Mouse (Mus musculus): ENCODE measurements around the gene Gm49711. TPM values are rescaled to one million over a fixed set of nuclear protein-coding genes. Genes with fewer than 3 reads are reported as not detected.

Gene Gm49711
- not detected in 2 replicates for polyA plus RNA-seq (2015; fragmentation: Nextera tagmentation; extraction: Ambion mirVana)

- Histone ChIP-seq H3K4me3 (peak within 1 kb of the TSS; percentile 91), H3K27ac (peak within 1 kb of the TSS; percentile 59; the same call in 1 of the 2 replicates), H3K9ac (peak within 1 kb of the TSS; percentile 77), H3K36me3 (peaks cover 11% of the 10 kb centered on the region; the same call in 1 of the 2 replicates), H3K27me3 (peaks cover 7% of the 10 kb centered on the region; the same call in 1 of the 2 replicates), H3K9me3 (peaks cover 7% of the 10 kb centered on the region), H3K4me1 (peaks cover 22% of the 10 kb centered on the region), H3K4me2 (peak within 1 kb of the TSS; percentile 97)
- under 1% methylated on average over 80 of the region's 99 CpGs for WGBS
- ATAC-seq (ENCODE audit: borderline replicate concordance, extremely low read depth, low FRiP score, low TSS enrichment): peak; percentile 91
These were observed at the start of gene Gm49711, which contains the start of the genes Mrps6 and Slc5a3 for GRCm38 (mm10) chr16:92057852-92058643. Gene Gm49711 (plus strand): TSS chr16:92058316. Gene Mrps6 (plus strand): TSS chr16:92058270. Gene Slc5a3 (plus strand): TSS chr16:92058322.

GRCm38 (mm10) chr16:92009586-92009985 lies 48.5 kb upstream of the Gm49711 start:
- ATAC-seq (ENCODE audit: borderline replicate concordance, extremely low read depth, low FRiP score, low TSS enrichment): no peak
- no peak overlapping the region for H3K9ac ChIP-seq
- H3K4me1 ChIP-seq: no peaks in the 10 kb centered on the region
- WGBS: 85% methylated on average over 2 of the region's 2 CpGs
- H3K4me2 ChIP-seq: no peak overlapping the region
- no peaks in the 10 kb centered on the region for H3K36me3 ChIP-seq
- no peak overlapping the region for H3K27ac ChIP-seq
- no peak overlapping the region for H3K4me3 ChIP-seq
- no peaks in the 10 kb centered on the region for H3K9me3 ChIP-seq
- no peaks in the 10 kb centered on the region for H3K27me3 ChIP-seq

GRCm38 (mm10) chr16:92016792-92017191 lies 41.3 kb upstream of the Gm49711 start:
- Histone ChIP-seq H3K9ac (no peak overlapping the region), H3K9me3 (no peaks in the 10 kb centered on the region), H3K4me3 (no peak overlapping the region), H3K36me3 (no peaks in the 10 kb centered on the region), H3K27ac (no peak overlapping the region), H3K27me3 (no peaks in the 10 kb centered on the region), H3K4me2 (no peak overlapping the region), H3K4me1 (no peaks in the 10 kb centered on the region)
- ATAC-seq (ENCODE audit: borderline replicate concordance, extremely low read depth, low FRiP score, low TSS enrichment): no peak
- 74% methylated on average over 8 of the region's 8 CpGs for WGBS

- H3K4me1 ChIP-seq: no peaks in the 10 kb centered on the region
- peak overlapping the region; percentile 32; the same call in 1 of the 2 replicates for H3K9ac ChIP-seq
- 8% methylated on average over 26 of the region's 26 CpGs for WGBS
- no peaks in the 10 kb centered on the region for H3K36me3 ChIP-seq
- H3K27ac ChIP-seq: peak overlapping the region; percentile 43; the same call in 1 of the 2 replicates
- no peaks in the 10 kb centered on the region for H3K27me3 ChIP-seq
- H3K4me2 ChIP-seq: peak overlapping the region; percentile 64
- peak overlapping the region; percentile 31 for H3K4me3 ChIP-seq
- ATAC-seq (ENCODE audit: borderline replicate concordance, extremely low read depth, low FRiP score, low TSS enrichment): peak; percentile 70; the same call in 1 of the 2 replicates
- no peaks in the 10 kb centered on the region for H3K9me3 ChIP-seq
These were observed 38.7 kb upstream of the Gm49711 start for GRCm38 (mm10) chr16:92019141-92020118.

GRCm38 (mm10) chr16:92021656-92022400 lies 36.3 kb upstream of the Gm49711 start:
- H3K27ac ChIP-seq: no peak overlapping the region
- H3K4me2 ChIP-seq: no peak overlapping the region
- no peak for ATAC-seq (ENCODE audit: borderline replicate concordance, extremely low read depth, low FRiP score, low TSS enrichment)
- no peaks in the 10 kb centered on the region for H3K9me3 ChIP-seq
- 75% methylated on average over 12 of the region's 12 CpGs for WGBS
- H3K36me3 ChIP-seq: no peaks in the 10 kb centered on the region
- no peak overlapping the region for H3K4me3 ChIP-seq
- H3K9ac ChIP-seq: no peak overlapping the region
- H3K27me3 ChIP-seq: no peaks in the 10 kb centered on the region; the same call in 1 of the 2 replicates
- no peaks in the 10 kb centered on the region for H3K4me1 ChIP-seq

- Histone ChIP-seq H3K9me3 (no peaks in the 10 kb centered on the region), H3K4me2 (no peak overlapping the region), H3K4me3 (no peak overlapping the region), H3K36me3 (no peaks in the 10 kb centered on the region), H3K4me1 (no peaks in the 10 kb centered on the region), H3K9ac (no peak overlapping the region), H3K27me3 (peaks cover 6% of the 10 kb centered on the region; the same call in 1 of the 2 replicates), H3K27ac (no peak overlapping the region)
- no peak for ATAC-seq (ENCODE audit: borderline replicate concordance, extremely low read depth, low FRiP score, low TSS enrichment)
- 54% methylated on average over 20 of the region's 20 CpGs for WGBS
These were observed 35.4 kb upstream of the Gm49711 start for GRCm38 (mm10) chr16:92022494-92023283.

- Histone ChIP-seq H3K27me3 (peaks cover under 1% of the 10 kb centered on the region; the same call in 1 of the 2 replicates), H3K9ac (no peak overlapping the region), H3K9me3 (no peaks in the 10 kb centered on the region), H3K36me3 (no peaks in the 10 kb centered on the region), H3K4me1 (no peaks in the 10 kb centered on the region), H3K4me2 (no peak overlapping the region), H3K27ac (no peak overlapping the region), H3K4me3 (no peak overlapping the region)
- ATAC-seq (ENCODE audit: borderline replicate concordance, extremely low read depth, low FRiP score, low TSS enrichment): no peak
- 82% methylated on average over 3 of the region's 3 CpGs for WGBS
These were observed 24.8 kb upstream of the Gm49711 start for GRCm38 (mm10) chr16:92033286-92033685.

GRCm38 (mm10) chr16:92034676-92035075 lies 23.4 kb upstream of the Gm49711 start:
- ATAC-seq (ENCODE audit: borderline replicate concordance, extremely low read depth, low FRiP score, low TSS enrichment): no peak
- no peaks in the 10 kb centered on the region for H3K9me3 ChIP-seq
- 64% methylated on average over 5 of the region's 5 CpGs for WGBS

GRCm38 (mm10) chr16:92036701-92037100 lies 21.4 kb upstream of the Gm49711 start:
- 55% methylated on average over 8 of the region's 8 CpGs for WGBS
- Histone ChIP-seq H3K4me1 (no peaks in the 10 kb centered on the region), H3K27ac (no peak overlapping the region)

More at GRCm38 (mm10) chr16:92034676-92035075, 23.4 kb upstream of the Gm49711 start:
- Histone ChIP-seq H3K4me1 (no peaks in the 10 kb centered on the region), H3K4me2 (no peak overlapping the region), H3K27ac (no peak overlapping the region), H3K4me3 (no peak overlapping the region), H3K9ac (no peak overlapping the region), H3K27me3 (no peaks in the 10 kb centered on the region), H3K36me3 (no peaks in the 10 kb centered on the region)

GRCm38 (mm10) chr16:92037891-92038607 lies 20.1 kb upstream of the Gm49711 start:
- Histone ChIP-seq H3K9ac (no peak overlapping the region), H3K36me3 (no peaks in the 10 kb centered on the region), H3K4me1 (no peaks in the 10 kb centered on the region), H3K27ac (no peak overlapping the region), H3K27me3 (peaks cover 10% of the 10 kb centered on the region; the same call in 1 of the 2 replicates), H3K9me3 (no peaks in the 10 kb centered on the region), H3K4me3 (no peak overlapping the region), H3K4me2 (no peak overlapping the region)
- ATAC-seq (ENCODE audit: borderline replicate concordance, extremely low read depth, low FRiP score, low TSS enrichment): no peak
- 74% methylated on average over 21 of the region's 21 CpGs for WGBS

More at GRCm38 (mm10) chr16:92036701-92037100, 21.4 kb upstream of the Gm49711 start:
- no peak overlapping the region for H3K9ac ChIP-seq
- H3K36me3 ChIP-seq: no peaks in the 10 kb centered on the region
- H3K9me3 ChIP-seq: no peaks in the 10 kb centered on the region
- ATAC-seq (ENCODE audit: borderline replicate concordance, extremely low read depth, low FRiP score, low TSS enrichment): no peak
- no peak overlapping the region for H3K4me3 ChIP-seq
- H3K4me2 ChIP-seq: no peak overlapping the region
- 0 out of 2 replicates have a peak, but pooled peaks cover under 1% of the 10 kb centered on the region for H3K27me3 ChIP-seq

All from lung, embryonic 15.5 days (tissue).